Mouse (Mus musculus) lung, embryonic 14.5 days (tissue): Measurements from ENCODE around the gene Cfap299. TPM values are rescaled to one million over a fixed set of nuclear protein-coding genes. Genes with fewer than 3 reads are reported as not detected.
"Not testable (repeated sequence)": the region's sequence is repeated elsewhere in the genome, so short reads cannot be mapped to it uniquely, and the experiment has no call there.

Source experiments
- ATAC-seq: fragments of 200-750 bp; cut with Nextera tagmentation; 2 replicates; pipeline ENCODE4 v1.8.0; 2017; ENCODE audit warnings: mild to moderate bottlenecking, moderate TSS enrichment, moderate library complexity; ENCODE audit not compliant: insufficient read depth
- DNase-seq: peaks from one replicate; pipeline ENCODE4 v3.0.0-alpha.2; 2015
- H3K27ac ChIP-seq: fragments of 300-500 bp; sonication (generic); 2 replicates; pipeline ENCODE4 v1.5.1; 2014; ENCODE audit warnings: low read depth, mild to moderate bottlenecking, moderate library complexity
- H3K27me3 ChIP-seq: fragments of 300-500 bp; sonication (generic); 2 replicates; pipeline ENCODE4 v1.6.1; 2014; ENCODE audit warnings: low read length, control low read depth; ENCODE audit not compliant: insufficient read depth
- H3K36me3 ChIP-seq: fragments of 300-500 bp; sonication (generic); 2 replicates; pipeline ENCODE4 v1.6.1; 2014; ENCODE audit warnings: control low read depth; ENCODE audit not compliant: insufficient read depth
- H3K4me1 ChIP-seq: fragments of 300-500 bp; sonication (generic); 2 replicates; pipeline ENCODE4 v1.6.1; 2014; ENCODE audit warnings: antibody characterized with exemption, control low read depth; ENCODE audit not compliant: insufficient read depth
- H3K4me2 ChIP-seq: fragments of 300-500 bp; sonication (generic); 2 replicates; pipeline ENCODE4 v1.6.1; 2014; ENCODE audit warnings: mild to moderate bottlenecking
- H3K4me3 ChIP-seq: fragments of 300-500 bp; sonication (generic); 2 replicates; pipeline ENCODE4 v1.5.1; 2014; ENCODE audit warnings: low read depth, low read length
- H3K9ac ChIP-seq: fragments of 300-500 bp; sonication (generic); 2 replicates; pipeline ENCODE4 v1.6.1; 2014
- H3K9me3 ChIP-seq: fragments of 300-500 bp; sonication (generic); 2 replicates; pipeline ENCODE4 v1.6.1; 2016; ENCODE audit warnings: low read depth, low read length, control low read depth
- CTCF ChIP-seq: IDR thresholded peaks from 2 replicates; pipeline ENCODE4 v1.5.1; 2016; ENCODE audit warnings: antibody characterized with exemption, low read depth
- WGBS: fragments of 180-500 bp; shearing (Covaris S2); extraction: QIAGEN DNeasy Blood & Tissue Kit; methylation state at CpG from one replicate; pipeline ENCODE4 v1.1.7; 2014; 5-methylcytosine and 5-hydroxymethylcytosine counted together
- polyA plus RNA-seq: library from polyadenylated mRNA; unstranded; fragments of >200 nt; fragmentation: Nextera tagmentation; extraction: Ambion mirVana; gene quantifications from 2 replicates; pipeline ENCODE4 v1.2.1, GENCODE M21; 2014

Cfap299 gene
- polyA plus RNA-seq, 1 experiment from 2014 or later: 2.1 TPM

GRCm38 (mm10) chr5:98574711-98575470 lies 245.8 kb downstream of the Cfap299 start:
- H3K4me2 ChIP-seq: no peak overlapping the region
- WGBS: 34% methylated on average over 12 of the region's 12 CpGs
- TF ChIP-seq CTCF: no peak
- H3K9me3 ChIP-seq: no peaks in the 10 kb centered on the region
- peak; percentile 89 for ATAC-seq
- H3K27ac ChIP-seq: peak overlapping the region; percentile 88
- peak; percentile 96 for DNase-seq
- H3K4me3 ChIP-seq: no peak overlapping the region
- H3K27me3 ChIP-seq: no peaks in the 10 kb centered on the region
- no peaks in the 10 kb centered on the region for H3K36me3 ChIP-seq
- peaks cover 16% of the 10 kb centered on the region; the same call in 1 of the 2 replicates for H3K4me1 ChIP-seq
- H3K9ac ChIP-seq: no peak overlapping the region

GRCm38 (mm10) chr5:98575471-98575834 lies 246.3 kb downstream of the Cfap299 start:
- Histone ChIP-seq H3K27ac (peak overlapping the region; percentile 88), H3K4me3 (no peak overlapping the region), H3K36me3 (no peaks in the 10 kb centered on the region), H3K9ac (no peak overlapping the region), H3K27me3 (no peaks in the 10 kb centered on the region), H3K9me3 (no peaks in the 10 kb centered on the region), H3K4me2 (no peak overlapping the region), H3K4me1 (peaks cover 14% of the 10 kb centered on the region; the same call in 1 of the 2 replicates)
- peak; percentile 37 for DNase-seq
- 0 out of 2 replicates have a peak, but pooled peaks have one; percentile 3 for ATAC-seq
- TF ChIP-seq CTCF: 0 out of 2 replicates have a peak, but pooled peaks have one; percentile 5
- 53% methylated on average over 4 of the region's 4 CpGs for WGBS

- ATAC-seq, H3K9ac ChIP-seq, DNase-seq, H3K9me3 ChIP-seq, H3K27me3 ChIP-seq, H3K36me3 ChIP-seq, H3K4me3 ChIP-seq: not testable (repeated sequence)
- H3K27ac ChIP-seq: peak overlapping the region; percentile 88
- 31% methylated on average over 6 of the region's 6 CpGs for WGBS
- peak overlapping the region; percentile 7; the same call in 1 of the 2 replicates for H3K4me2 ChIP-seq
- H3K4me1 ChIP-seq: peaks cover 14% of the 10 kb centered on the region; the same call in 1 of the 2 replicates
These were observed 247.4 kb downstream of the Cfap299 start for GRCm38 (mm10) chr5:98576538-98576937.

- no peak overlapping the region for H3K27ac ChIP-seq
- ATAC-seq (no peak), DNase-seq (no peak)
- peaks cover 14% of the 10 kb centered on the region; the same call in 1 of the 2 replicates for H3K4me1 ChIP-seq
- no peaks in the 10 kb centered on the region for H3K9me3 ChIP-seq
- no peaks in the 10 kb centered on the region for H3K36me3 ChIP-seq
- H3K9ac ChIP-seq: no peak overlapping the region
- H3K4me2 ChIP-seq: no peak overlapping the region
- WGBS: 59% methylated on average over 2 of the region's 2 CpGs
- no peaks in the 10 kb centered on the region for H3K27me3 ChIP-seq
- no peak for TF ChIP-seq CTCF
- H3K4me3 ChIP-seq: no peak overlapping the region
These were observed 249.3 kb downstream of the Cfap299 start for GRCm38 (mm10) chr5:98578398-98578797.

- Histone ChIP-seq H3K4me1 (peaks cover 9% of the 10 kb centered on the region; the same call in 1 of the 2 replicates), H3K27me3 (no peaks in the 10 kb centered on the region), H3K27ac (peak overlapping the region; percentile 13; the same call in 1 of the 2 replicates), H3K4me2 (no peak overlapping the region), H3K9me3 (no peaks in the 10 kb centered on the region), H3K36me3 (no peaks in the 10 kb centered on the region), H3K9ac (no peak overlapping the region), H3K4me3 (no peak overlapping the region)
- no peak for TF ChIP-seq CTCF
- ATAC-seq (no peak), DNase-seq (peak; percentile 80)
- WGBS: 36% methylated on average over 5 of the region's 5 CpGs
These were observed 251.7 kb downstream of the Cfap299 start for GRCm38 (mm10) chr5:98580811-98581210.

GRCm38 (mm10) chr5:98582051-98582450 lies 252.9 kb downstream of the Cfap299 start:
- Histone ChIP-seq H3K36me3 (no peaks in the 10 kb centered on the region), H3K9ac (no peak overlapping the region), H3K27ac (peak overlapping the region; percentile 69), H3K4me2 (no peak overlapping the region), H3K27me3 (no peaks in the 10 kb centered on the region), H3K9me3 (no peaks in the 10 kb centered on the region), H3K4me3 (no peak overlapping the region), H3K4me1 (no peaks in the 10 kb centered on the region)
- peak; percentile 89 for ATAC-seq
- WGBS: 24% methylated on average over 3 of the region's 3 CpGs
- DNase-seq: peak; percentile 85
- TF ChIP-seq CTCF: no peak

- Histone ChIP-seq H3K27me3 (no peaks in the 10 kb centered on the region), H3K9ac (no peak overlapping the region), H3K4me3 (no peak overlapping the region), H3K36me3 (no peaks in the 10 kb centered on the region), H3K9me3 (no peaks in the 10 kb centered on the region), H3K27ac (no peak overlapping the region), H3K4me1 (no peaks in the 10 kb centered on the region), H3K4me2 (no peak overlapping the region)
- no peak for DNase-seq
- TF ChIP-seq CTCF: no peak
- no peak for ATAC-seq
These were observed 256.8 kb downstream of the Cfap299 start for GRCm38 (mm10) chr5:98585915-98586314.
